Mouse (Mus musculus): Measurements from ENCODE around the gene Nnmt.

The Nnmt gene

DNA sequence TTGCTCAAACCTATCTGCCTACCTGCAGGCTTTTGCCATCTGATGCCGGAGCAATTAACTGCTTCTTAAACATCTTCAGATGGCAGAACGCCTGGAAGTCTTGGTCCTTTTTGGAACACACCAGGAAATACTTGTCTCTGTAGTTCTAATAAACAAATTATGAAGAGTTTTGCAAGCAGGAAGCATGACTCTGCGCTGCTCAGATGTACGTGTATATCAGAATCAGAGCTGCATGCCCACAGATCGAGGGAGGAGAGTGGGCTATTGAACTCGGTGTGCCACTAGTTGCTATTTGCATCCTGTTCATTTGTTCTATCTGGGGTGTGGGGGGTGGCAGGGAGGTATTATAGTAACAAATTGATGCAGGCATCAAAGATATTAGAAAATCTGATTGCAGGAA lies 28.2 kb upstream of the Nnmt start:
- no peak for DNase-seq

DNA sequence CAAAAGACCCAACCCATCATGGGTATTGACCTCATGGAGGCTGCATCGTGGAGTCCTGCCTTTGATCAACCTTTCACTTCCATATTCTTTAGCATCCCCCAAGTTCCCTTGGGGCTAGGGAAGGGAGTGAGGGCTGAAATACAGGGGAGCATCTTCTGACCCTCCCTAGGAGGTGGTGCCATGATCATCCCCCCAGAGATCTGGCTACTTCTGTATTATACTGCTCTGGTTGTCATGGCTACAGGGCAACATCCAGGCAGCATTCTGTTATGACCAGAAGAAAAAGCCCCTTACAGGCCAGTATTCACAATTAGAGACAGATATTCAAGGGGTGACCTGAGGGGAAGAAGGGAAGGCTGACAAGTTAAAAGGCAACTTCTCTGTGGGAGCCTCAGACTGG lies 14.3 kb upstream of the Nnmt start:
- no peak for DNase-seq

DNA sequence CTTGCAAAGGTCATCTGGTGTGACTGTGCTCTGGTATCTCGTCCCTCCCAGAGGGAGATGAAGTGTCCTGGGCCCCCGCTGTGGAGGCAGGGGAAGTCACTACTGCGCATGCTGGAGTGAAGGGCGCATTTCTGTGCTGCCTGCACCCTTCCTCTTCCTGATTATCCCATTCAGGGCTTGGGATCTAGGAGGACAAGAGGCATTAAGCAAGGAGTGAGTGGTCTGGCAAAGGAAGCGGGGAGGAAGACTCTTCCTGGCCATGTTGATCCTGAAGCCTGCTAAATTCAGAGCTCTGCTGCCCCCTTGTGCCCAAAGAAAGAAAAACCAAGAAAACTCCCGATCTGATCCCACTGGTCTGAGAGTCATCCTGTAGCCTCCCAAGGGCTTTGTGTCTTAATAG lies 13.6 kb upstream of the Nnmt start:
- peak; percentile 67 for DNase-seq

DNA sequence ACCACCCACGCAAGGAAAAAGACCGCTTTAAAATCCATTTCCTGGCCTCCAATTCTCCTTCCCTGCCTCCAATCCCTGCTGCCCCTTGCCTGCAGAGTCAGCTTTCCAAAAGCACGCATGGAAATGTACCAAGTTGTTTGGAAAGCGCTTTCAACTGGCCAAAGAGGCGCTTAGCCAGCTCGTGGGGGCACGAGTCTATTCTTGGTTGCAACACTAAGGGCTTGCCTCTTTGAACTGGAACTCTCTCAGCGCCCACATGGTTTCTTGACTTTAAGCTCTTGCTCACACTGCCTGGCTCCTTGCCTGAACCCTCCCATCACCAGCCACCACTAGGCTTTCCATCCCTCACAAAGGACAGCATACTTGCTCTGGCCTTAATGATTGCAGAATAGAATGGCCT lies 13.2 kb upstream of the Nnmt start:
- DNase-seq, result no peak

DNA sequence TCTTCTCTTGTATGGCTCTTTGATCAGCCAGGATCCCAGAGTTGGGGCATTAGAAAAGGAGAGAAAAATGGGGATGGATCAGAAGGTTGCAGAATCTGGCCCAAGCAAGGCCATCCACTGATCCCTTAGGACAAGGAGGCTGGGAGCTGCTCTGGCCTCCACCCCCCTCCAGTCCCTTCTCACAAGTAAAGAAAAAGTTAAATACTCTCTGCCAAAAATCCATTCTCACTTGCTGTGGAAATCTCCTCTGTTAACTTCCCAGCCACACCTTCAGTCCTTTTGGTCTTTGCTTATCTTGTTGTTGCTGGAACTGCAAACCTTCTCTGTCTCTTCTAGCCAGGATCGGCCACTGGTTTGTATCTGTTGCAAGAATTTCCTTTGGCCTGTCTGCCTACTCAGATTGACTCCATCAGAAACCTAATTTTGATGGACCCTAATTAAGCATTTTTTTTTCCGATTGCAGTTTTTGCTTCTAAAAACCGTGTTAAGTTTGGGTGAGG lies 12.6 kb upstream of the Nnmt start:
- DNase-seq, result no peak

DNA sequence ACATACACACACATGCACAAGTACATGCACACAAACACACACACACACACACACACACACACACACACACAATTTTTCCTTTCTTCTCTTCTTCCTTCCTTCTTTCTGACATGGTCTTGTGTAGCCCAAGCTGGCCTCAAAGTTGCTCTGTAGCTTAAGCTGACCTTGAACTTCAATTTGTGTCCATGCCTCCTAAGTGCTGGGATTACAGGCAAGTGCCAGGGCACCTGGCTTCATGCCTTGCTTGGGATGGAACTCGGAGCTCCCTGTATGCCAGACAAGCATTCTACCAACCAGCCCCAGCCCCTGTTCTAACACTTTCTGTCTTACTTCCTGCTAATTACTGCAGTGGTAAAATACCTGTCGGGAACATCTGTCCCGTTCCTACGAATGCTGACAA lies 8.3 kb upstream of the Nnmt start:
- no peak for DNase-seq

DNA sequence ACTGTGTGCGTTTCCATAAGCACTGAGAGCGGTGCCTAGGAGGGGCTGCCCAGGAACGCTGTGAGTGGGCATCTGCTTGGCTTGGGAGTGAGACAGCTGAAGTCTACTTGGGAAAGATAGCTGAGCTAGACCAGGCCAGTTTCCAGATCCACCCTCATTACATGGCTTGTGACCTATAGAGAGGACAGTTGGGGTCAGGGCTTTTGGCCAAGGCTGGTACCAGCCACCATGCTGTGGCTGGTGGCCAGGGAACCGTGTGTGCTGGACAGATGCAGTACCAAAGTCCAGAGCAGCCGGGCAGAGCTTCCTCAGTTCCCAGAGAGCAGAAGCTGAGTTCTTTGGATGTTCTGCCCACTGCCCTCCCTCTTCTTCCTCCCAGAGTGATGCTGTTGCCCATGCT lies 7.6 kb upstream of the Nnmt start:
- DNase-seq, result no peak

DNA sequence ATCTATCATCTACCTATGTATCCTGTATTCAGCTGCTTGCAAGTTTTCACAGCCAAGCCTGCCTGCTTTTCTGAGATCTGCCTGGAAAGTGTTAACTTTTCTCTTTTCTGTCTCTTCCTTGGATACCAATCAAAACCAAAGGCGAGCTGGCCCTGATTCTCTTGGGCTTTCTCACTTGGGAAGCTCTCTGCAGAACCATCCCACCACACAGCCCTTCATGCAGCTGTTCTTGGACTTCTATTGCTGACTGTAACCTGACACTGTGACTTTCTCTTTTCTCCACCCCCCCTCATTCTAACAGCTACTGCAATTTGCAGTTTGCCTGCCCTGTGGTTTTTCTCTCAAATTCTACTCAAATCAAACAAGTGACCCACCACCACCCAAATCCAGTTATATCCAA lies 6.1 kb upstream of the Nnmt start:
- no peak for DNase-seq

DNA sequence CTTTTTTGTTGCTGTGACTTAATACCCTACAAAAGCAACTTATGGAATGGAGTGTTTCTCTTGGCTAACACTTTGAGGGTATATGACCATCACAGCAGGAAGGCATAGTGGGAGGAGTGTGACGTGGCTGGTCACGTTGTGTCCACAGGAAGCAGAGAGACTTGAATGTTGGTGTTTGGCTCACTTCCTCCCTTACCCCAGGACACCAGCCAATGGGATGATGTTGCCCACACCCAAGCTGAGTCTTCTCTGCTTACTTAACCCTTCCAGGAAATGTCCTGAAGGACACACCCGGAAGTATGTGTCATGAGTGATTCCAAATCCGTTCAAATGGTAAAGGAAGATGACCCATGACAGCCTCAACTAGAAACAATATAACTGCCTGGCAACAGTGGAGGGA lies 4.8 kb upstream of the Nnmt start:
- no peak for DNase-seq

DNA sequence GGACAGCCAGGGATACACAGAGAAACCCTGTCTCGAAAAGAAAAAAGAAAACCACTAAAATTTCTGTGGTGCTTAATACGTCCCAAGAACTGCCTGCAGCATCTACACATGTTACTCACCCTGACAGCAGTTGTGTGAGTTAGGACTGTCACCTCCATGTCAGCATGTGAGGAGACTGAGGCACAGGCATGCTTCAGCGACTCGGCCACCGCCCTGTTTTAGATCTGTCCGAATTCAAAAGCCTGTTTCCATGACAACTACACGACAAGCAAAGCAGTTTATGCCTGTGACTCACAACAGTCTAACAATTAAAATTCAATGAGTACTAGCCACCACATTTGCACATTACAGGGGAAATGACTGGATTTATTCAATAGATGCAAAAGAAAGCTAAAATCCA lies 2.5 kb upstream of the Nnmt start:
- DNase-seq, result no peak

DNA sequence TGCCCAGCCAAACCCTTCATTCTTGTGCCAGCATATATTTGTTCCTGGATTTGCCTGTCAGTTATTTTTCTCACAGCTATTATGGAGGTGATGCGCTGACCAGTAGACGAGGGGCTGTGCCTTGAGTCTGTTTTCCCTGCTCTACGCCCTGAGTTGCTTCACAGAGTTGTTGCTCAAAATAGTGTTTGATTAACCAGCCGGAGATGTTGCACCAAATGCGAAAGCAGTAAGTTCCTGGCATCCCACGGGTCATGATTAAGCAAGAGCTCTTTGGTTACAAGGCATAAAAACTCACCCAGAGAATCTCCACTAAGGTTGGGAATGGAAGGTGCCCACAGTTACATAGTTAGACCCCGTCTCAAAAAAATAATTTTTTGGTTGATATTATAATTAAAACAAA lies 1.2 kb upstream of the Nnmt start:
- DNase-seq, result no peak

DNA sequence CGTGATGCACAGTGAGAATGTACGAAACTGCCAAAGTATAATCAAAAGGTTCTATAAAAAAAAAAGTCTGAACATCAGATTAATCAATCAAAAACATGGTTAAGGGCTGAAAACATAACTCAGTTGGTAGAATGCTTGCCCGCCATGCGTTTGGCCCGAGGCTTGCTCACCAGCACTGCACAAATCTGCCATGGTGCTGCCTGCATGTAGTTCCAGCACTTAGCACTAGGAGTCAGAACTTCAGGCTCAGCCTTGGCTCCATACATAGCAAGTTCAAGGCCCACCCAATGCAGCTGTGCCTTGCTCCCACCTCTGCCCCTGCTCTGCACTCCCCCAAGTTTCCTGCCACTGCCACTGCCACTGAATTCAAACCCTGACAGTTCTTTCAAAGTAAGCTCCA lies 744 bp upstream of the Nnmt start:
- peak; percentile 12 for DNase-seq

DNA sequence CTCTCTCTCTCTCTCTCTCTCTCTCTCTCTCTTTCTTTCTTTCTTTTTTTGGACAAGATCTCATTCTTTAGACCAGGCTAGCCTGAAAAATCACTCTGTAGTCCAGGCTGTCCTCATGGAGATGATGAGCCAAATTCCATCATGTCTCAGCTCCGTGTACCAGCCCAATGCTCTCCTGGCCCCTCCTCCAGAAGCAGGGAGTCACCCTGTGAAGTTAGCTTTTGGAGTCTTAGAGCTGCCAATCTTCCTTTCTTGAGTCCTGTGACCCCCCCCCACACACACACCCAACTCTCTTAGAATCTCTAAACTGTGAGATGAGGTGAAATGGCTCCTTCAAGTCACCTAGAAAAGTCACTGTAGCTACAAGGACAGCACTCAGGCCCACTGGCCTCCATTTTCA lies 727 bp downstream of the Nnmt start:
- DNase-seq, result no peak

DNA sequence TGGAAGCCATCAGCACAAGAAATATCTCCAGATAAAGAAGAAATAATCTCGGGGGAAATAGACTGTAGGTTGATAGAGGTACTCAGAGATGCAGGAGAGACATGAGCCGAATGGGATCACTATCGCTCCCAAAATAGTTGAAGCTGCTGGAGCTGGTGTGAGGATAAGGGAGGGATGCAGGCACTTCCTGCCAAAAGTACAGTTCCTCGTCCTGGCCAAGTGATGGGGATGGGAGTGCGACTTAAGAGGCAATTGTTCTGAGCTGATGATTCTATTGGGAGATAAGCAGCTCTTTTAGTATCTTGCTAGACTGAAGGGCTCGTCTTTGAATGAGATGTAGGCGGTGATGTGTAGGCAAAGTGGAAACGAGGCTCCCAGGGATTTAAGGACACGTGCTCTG lies 4.1 kb downstream of the Nnmt start:
- DNase-seq, result no peak

DNA sequence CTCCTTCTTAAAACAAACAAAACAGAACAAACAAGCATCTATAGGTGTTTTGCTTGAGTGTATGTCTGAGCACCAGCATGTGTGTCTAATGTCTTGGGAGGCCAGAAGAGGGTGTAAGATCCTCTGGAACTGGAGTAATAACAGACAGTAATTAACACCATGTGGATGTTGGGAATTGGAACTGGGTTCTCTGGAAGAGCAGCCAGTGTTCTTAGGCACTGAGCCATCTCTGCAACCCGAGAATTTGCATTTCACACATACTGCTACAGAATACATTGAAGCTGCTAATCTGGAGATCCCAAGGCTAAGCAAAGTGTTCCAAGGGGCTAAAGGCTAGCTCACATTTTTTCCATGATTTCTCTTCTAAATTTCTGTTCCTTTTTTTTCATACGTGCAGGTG lies 4.9 kb downstream of the Nnmt start:
- DNase-seq, result no peak

DNA sequence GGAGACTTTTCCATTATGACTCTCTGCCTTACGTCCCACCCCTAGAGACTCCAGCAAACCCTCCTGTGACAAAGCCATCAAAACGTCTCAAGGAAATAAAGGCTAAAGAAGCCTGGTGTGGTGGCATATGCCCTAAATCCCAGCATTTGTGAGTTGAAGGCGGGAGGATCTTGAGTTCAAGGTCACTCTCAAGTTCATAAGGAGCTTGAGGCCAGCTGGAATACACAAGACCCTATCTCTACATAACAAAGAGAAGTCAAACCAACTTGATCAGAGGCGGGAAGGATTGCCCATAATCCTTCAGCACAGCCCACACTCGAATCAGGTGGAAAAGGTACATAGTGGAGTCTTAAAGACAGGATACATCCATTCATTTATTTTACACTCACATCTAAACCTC lies 7.5 kb downstream of the Nnmt start:
- no peak for DNase-seq

DNA sequence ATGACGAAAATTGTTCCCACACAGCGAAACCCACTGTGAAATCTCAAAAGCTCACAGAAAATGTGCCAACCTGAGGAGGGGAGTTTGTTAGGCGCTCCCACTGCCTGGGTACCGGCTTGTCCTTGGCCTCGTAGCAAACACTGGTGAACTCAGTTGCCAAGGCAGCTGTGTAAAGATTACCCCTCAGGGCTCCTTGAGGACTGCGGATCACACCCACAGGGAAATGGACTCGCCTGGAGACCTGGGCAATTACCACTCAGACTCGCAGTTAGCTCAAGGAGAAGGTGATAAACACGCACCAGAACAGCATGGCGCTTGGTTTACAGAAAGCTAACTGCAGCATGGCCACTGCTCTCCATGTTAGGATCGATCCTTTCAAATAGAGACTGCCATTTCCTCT lies 8.0 kb downstream of the Nnmt start:
- DNase-seq, result no peak

DNA sequence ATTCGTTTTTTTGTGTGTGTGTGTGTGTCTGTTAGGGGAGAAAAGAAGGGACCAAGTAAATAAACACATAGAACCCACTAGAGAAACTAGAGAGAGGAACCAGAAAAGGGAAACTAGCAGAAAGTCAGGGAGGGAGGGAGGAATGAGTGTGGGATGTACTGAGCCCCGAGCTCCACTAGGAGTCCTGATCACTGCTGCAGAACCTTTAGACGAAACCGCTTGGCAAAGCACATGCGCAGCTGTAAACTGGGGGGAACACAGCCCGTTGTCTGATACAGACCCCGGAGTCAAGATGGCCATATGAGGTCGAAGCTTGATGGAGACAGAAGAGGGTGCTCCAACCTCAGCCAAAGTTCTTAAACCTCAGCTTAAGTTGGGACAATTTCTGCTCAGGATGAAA lies 11.0 kb downstream of the Nnmt start:
- DNase-seq, result no peak

DNA sequence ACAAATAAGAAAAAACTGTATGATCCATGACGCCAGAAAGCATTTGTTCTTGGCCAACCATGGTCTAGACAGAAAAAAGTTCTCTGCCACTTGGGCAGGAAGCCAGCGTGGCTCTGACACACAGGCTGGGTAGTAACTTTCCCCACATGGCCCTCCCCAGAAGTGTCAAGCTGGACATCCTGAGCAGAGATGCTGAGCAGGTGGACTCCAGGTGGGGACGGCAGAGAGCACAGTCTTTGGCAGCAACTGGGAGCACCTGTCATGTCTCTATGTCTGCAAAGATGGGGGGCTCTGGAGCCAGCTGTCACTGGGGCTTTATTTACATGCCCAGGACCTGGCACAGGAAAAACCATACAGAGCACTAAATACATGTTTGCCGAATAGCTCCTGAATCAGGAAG lies 14.3 kb downstream of the Nnmt start:
- DNase-seq, result no peak

DNA sequence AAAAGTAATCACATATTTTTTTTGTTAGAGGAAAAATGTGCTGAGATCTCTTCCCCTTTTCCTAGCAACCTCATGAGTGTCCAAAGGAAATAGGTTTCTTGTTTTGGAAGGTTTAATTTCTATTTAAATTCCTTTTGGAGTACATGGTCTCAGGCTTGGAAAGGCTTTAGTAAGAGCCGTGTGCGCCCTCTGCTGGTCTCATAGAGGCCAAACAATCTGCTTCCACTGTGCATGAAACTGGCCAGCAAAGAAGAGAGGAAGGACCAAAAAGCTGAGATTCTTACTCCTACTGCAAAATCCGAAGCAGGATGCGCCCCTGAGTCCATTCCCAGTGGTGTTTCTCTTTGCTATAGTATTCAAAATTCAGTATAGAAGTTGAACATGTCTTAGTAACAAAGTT lies 18.6 kb downstream of the Nnmt start:
- DNase-seq, result peak; percentile 79

DNA sequence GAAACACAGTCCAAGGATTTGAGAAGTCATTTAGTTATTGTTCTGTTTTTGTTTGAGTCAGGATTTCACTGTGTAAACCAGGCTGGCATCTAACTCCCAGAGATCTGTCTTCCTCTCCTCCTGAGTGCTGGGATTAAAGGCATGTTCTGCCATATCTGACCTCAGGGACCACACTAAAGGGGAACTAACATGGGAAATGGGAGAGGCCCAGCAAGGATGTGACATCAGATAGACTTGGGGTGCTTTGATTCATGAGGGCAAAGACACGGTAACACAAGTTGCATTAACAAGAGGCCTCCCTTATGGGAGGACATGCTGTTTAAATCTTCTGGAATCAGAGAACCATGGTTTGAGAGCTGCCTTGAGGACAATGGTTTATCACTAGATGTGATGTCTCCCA lies 24.1 kb downstream of the Nnmt start:
- DNase-seq, result no peak

DNA sequence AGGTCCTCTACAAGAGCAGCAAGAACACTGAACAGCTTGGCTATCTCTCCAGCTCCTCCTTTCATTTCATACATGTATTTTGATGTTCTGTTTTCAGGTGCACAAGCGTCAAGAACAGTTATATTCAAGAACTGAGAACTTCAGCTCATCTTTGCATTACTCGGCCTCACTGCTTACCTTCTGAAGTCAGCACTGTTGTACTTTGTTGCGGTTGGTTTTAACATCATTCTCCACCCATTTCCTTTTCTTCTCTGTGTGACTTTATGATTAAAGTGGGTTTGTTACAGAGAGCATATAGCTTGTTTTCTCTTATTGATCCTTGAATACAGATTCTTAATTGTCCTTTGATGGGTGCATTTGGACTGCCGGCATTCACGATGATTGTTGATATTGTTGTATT lies 42.6 kb downstream of the Nnmt start:
- DNase-seq, result no peak

DNA sequence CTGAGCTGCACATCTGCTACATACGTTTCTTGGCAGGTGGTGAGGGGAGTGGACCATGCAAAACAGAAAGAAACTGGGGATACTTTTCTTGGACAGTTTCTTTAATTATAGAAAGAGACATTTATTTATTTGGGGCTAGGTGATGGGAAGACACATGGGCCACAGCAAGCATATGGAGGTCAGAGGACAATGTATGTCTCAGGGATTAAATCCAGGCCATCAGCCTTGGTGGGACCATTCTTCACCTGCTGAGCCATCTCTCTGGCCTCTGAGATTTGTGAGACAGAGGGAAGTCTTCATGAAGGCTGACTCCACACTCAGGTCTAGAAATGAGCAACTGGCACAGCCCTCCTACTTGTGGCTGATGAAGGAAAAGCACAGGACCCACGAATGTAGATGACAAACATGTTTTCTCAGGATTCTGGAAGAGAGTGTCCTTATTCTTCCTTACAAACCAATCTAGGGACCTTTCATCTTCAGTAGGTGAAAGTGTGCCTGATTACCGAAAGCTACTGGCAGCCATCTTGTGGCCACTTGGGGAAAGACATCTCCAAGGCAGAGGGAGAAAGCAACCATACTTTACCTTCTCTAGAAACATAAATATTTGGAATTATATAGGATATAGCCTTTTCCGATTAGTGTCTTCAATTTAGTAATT lies 45.3 kb downstream of the Nnmt start:
- DNase-seq, result peak; percentile 70

DNA sequence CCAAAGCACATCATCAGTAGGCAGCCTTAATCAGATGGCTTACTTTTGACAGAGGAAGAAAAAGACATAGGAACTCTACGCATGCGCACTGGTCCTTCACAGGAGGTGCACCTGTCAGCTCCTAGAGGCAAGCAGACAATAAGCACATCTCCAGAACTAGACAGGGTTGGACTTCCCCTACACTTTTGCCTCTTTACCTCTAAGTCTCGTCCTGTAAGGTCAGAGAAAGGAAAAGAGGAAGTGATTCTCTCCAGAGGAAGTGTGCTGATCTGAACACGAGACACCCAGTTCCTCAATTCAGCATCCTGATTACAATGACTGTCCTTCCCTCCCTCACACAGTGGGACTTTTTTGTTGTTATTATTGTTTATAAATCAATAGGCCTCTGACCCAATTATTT lies 46.3 kb downstream of the Nnmt start:
- DNase-seq, result peak; percentile 74

DNA sequence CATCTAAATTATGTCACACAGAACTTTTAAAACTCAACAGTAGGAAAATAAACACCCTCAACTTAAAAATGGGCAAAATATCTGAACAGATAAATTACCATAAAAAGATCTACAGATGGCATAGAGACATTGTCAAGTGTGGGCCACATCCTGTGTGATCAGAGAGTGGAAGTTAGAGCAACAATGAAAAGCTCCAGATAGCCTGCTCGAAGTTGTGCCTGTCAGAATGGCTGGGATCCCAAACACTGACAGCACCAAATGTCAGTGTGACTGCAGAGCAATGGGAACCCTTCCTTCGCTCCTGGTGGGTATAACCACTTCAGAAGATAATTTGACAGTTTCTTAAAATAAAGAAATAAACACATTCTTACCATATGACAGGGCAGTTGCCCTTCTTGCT lies 55.9 kb downstream of the Nnmt start:
- DNase-seq, result no peak

DNA sequence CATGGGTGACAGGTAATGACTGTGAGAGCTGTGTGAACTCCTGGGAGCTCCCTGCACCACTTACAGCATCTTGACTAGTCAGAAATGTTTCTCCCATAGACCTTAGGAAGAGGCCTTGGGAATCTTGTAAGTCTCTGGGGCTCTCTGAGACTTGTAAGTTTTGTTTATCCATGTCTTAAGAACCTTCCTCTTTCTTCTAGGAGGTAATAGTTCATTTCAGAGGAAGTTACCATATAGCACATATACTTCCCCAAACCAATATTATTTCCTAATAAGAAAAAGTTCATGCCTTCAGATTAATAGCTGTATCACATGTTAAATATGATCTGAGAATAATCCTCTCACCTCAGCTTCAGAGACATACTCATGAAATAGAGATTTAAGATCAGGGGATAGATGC lies 57.7 kb downstream of the Nnmt start:
- no peak for DNase-seq

Data from thymus, postnatal 4 days (tissue).